Mouse (Mus musculus) lung, embryonic 15.5 days (tissue): ENCODE measurements around the gene Tbl1x. TPM values are rescaled to one million over a fixed set of nuclear protein-coding genes. Genes with fewer than 3 reads are reported as not detected.

Experiments used
- ATAC-seq: fragments of 200-750 bp; cut with Nextera tagmentation; 2 replicates; pipeline ENCODE4 v1.8.0; 2017; ENCODE audit warnings: moderate number of reproducible peaks, borderline replicate concordance; ENCODE audit not compliant: low FRiP score, low TSS enrichment; ENCODE audit errors: extremely low read depth
- H3K27ac ChIP-seq: fragments of 300-500 bp; sonication (generic); 2 replicates; pipeline ENCODE4 v1.5.1; 2015; ENCODE audit warnings: moderate library complexity, mild to moderate bottlenecking, inconsistent platforms
- H3K27me3 ChIP-seq: fragments of 300-500 bp; sonication (generic); 2 replicates; pipeline ENCODE4 v1.6.1; 2015; ENCODE audit warnings: inconsistent platforms
- H3K36me3 ChIP-seq: fragments of 300-500 bp; sonication (generic); 2 replicates; pipeline ENCODE4 v1.6.1; 2015; ENCODE audit warnings: inconsistent platforms
- H3K4me1 ChIP-seq: fragments of 300-500 bp; sonication (generic); 2 replicates; pipeline ENCODE4 v1.6.1; 2015; ENCODE audit warnings: inconsistent platforms
- H3K4me2 ChIP-seq: fragments of 300-500 bp; sonication (generic); 2 replicates; pipeline ENCODE4 v1.6.1; 2015; ENCODE audit warnings: inconsistent platforms, mild to moderate bottlenecking, moderate library complexity
- H3K4me3 ChIP-seq: fragments of 300-500 bp; sonication (generic); 2 replicates; pipeline ENCODE4 v1.5.1; 2015; ENCODE audit warnings: mild to moderate bottlenecking, inconsistent platforms
- H3K9ac ChIP-seq: fragments of 300-500 bp; sonication (generic); 2 replicates; pipeline ENCODE4 v1.6.1; 2015; ENCODE audit warnings: inconsistent platforms
- H3K9me3 ChIP-seq: fragments of 300-500 bp; sonication (generic); 2 replicates; pipeline ENCODE4 v1.6.1; 2016; ENCODE audit warnings: inconsistent platforms
- WGBS: fragments of 180-500 bp; shearing (Covaris S2); methylation state at CpG from one replicate; pipeline ENCODE4 v1.1.7; 2015; 5-methylcytosine and 5-hydroxymethylcytosine counted together
- polyA plus RNA-seq: library from polyadenylated mRNA; unstranded; fragments of >200 nt; fragmentation: Nextera tagmentation; extraction: Ambion mirVana; gene quantifications from 2 replicates; pipeline ENCODE4 v1.2.1, GENCODE M21; 2015

Gene Tbl1x
- polyA plus RNA-seq, 1 experiment from 2014 or later, result 72.4 TPM

GRCm38 (mm10) chrX:77546448-77546847 is 35.6 kb downstream of the Tbl1x start:
- Histone ChIP-seq H3K4me2 (no peak overlapping the region), H3K9me3 (no peaks in the 10 kb centered on the region), H3K27me3 (no peaks in the 10 kb centered on the region), H3K36me3 (no peaks in the 10 kb centered on the region), H3K27ac (no peak overlapping the region), H3K9ac (no peak overlapping the region), H3K4me3 (no peak overlapping the region), H3K4me1 (0 out of 2 replicates have a peak, but pooled peaks cover 4% of the 10 kb centered on the region)
- 73% methylated on average over 1 of the region's 1 CpGs for WGBS
- no peak for ATAC-seq

GRCm38 (mm10) chrX:77548951-77549350 is 38.1 kb downstream of the Tbl1x start:
- Histone ChIP-seq H3K36me3 (no peaks in the 10 kb centered on the region), H3K9ac (no peak overlapping the region), H3K9me3 (no peaks in the 10 kb centered on the region), H3K4me3 (no peak overlapping the region), H3K4me1 (0 out of 2 replicates have a peak, but pooled peaks cover 2% of the 10 kb centered on the region), H3K27me3 (no peaks in the 10 kb centered on the region), H3K27ac (no peak overlapping the region), H3K4me2 (no peak overlapping the region)
- ATAC-seq, result 0 out of 2 replicates have a peak, but pooled peaks have one; percentile 39
- 83% methylated on average over 1 of the region's 1 CpGs for WGBS

- Histone ChIP-seq H3K36me3 (no peaks in the 10 kb centered on the region), H3K9ac (no peak overlapping the region), H3K4me1 (0 out of 2 replicates have a peak, but pooled peaks cover 2% of the 10 kb centered on the region), H3K9me3 (no peaks in the 10 kb centered on the region), H3K4me3 (no peak overlapping the region), H3K4me2 (no peak overlapping the region), H3K27me3 (no peaks in the 10 kb centered on the region), H3K27ac (no peak overlapping the region)
- no peak for ATAC-seq
These were observed 39.6 kb downstream of the Tbl1x start for GRCm38 (mm10) chrX:77550388-77550787.

- H3K9ac ChIP-seq, result no peak overlapping the region
- H3K4me1 ChIP-seq, result 0 out of 2 replicates have a peak, but pooled peaks cover 2% of the 10 kb centered on the region
- no peak overlapping the region for H3K27ac ChIP-seq
- no peaks in the 10 kb centered on the region for H3K36me3 ChIP-seq
- no peaks in the 10 kb centered on the region for H3K9me3 ChIP-seq
- H3K27me3 ChIP-seq, result no peaks in the 10 kb centered on the region
- ATAC-seq, result no peak
- H3K4me3 ChIP-seq, result no peak overlapping the region
- H3K4me2 ChIP-seq, result no peak overlapping the region
These were observed 40.5 kb downstream of the Tbl1x start for GRCm38 (mm10) chrX:77551306-77551705.

GRCm38 (mm10) chrX:77552088-77552487 is 41.3 kb downstream of the Tbl1x start:
- ATAC-seq, result no peak
- no peaks in the 10 kb centered on the region for H3K9me3 ChIP-seq
- 56% methylated on average over 3 of the region's 3 CpGs for WGBS

GRCm38 (mm10) chrX:77555985-77556384 is 45.2 kb downstream of the Tbl1x start:
- H3K27ac ChIP-seq, result no peak overlapping the region
- no peak for ATAC-seq

More at GRCm38 (mm10) chrX:77552088-77552487, 41.3 kb downstream of the Tbl1x start:
- H3K27me3 ChIP-seq, result no peaks in the 10 kb centered on the region
- no peak overlapping the region for H3K4me2 ChIP-seq
- no peaks in the 10 kb centered on the region for H3K36me3 ChIP-seq
- no peak overlapping the region for H3K27ac ChIP-seq
- H3K9ac ChIP-seq, result no peak overlapping the region
- 0 out of 2 replicates have a peak, but pooled peaks cover 2% of the 10 kb centered on the region for H3K4me1 ChIP-seq
- H3K4me3 ChIP-seq, result no peak overlapping the region

GRCm38 (mm10) chrX:77559199-77559881 is 48.5 kb downstream of the Tbl1x start:
- Histone ChIP-seq H3K4me1 (no peaks in the 10 kb centered on the region), H3K36me3 (no peaks in the 10 kb centered on the region), H3K9me3 (no peaks in the 10 kb centered on the region), H3K27me3 (no peaks in the 10 kb centered on the region), H3K4me3 (no peak overlapping the region), H3K4me2 (no peak overlapping the region), H3K27ac (no peak overlapping the region), H3K9ac (no peak overlapping the region)
- ATAC-seq, result no peak

More at GRCm38 (mm10) chrX:77555985-77556384, 45.2 kb downstream of the Tbl1x start:
- H3K36me3 ChIP-seq, result no peaks in the 10 kb centered on the region
- no peaks in the 10 kb centered on the region for H3K4me1 ChIP-seq
- WGBS, result 60% methylated on average over 1 of the region's 1 CpGs
- H3K9me3 ChIP-seq, result no peaks in the 10 kb centered on the region
- H3K4me3 ChIP-seq, result no peak overlapping the region
- H3K27me3 ChIP-seq, result no peaks in the 10 kb centered on the region
- no peak overlapping the region for H3K9ac ChIP-seq
- no peak overlapping the region for H3K4me2 ChIP-seq

- Histone ChIP-seq H3K9me3 (no peaks in the 10 kb centered on the region), H3K27me3 (no peaks in the 10 kb centered on the region), H3K9ac (no peak overlapping the region), H3K4me1 (no peaks in the 10 kb centered on the region), H3K27ac (no peak overlapping the region), H3K36me3 (no peaks in the 10 kb centered on the region), H3K4me3 (no peak overlapping the region), H3K4me2 (no peak overlapping the region)
- no peak for ATAC-seq
- 68% methylated on average over 2 of the region's 2 CpGs for WGBS
These were observed 52.8 kb downstream of the Tbl1x start for GRCm38 (mm10) chrX:77563616-77564015.

GRCm38 (mm10) chrX:77566739-77567138 is 55.9 kb downstream of the Tbl1x start:
- Histone ChIP-seq H3K4me2 (no peak overlapping the region), H3K27ac (no peak overlapping the region), H3K27me3 (no peaks in the 10 kb centered on the region), H3K4me1 (no peaks in the 10 kb centered on the region), H3K36me3 (no peaks in the 10 kb centered on the region), H3K9me3 (no peaks in the 10 kb centered on the region), H3K9ac (no peak overlapping the region), H3K4me3 (no peak overlapping the region)
- 85% methylated on average over 1 of the region's 1 CpGs for WGBS
- no peak for ATAC-seq

- Histone ChIP-seq H3K36me3 (no peaks in the 10 kb centered on the region), H3K9me3 (no peaks in the 10 kb centered on the region), H3K9ac (no peak overlapping the region), H3K4me1 (no peaks in the 10 kb centered on the region), H3K4me3 (no peak overlapping the region), H3K27me3 (no peaks in the 10 kb centered on the region), H3K27ac (no peak overlapping the region), H3K4me2 (no peak overlapping the region)
- WGBS, result 36% methylated on average over 2 of the region's 2 CpGs
- no peak for ATAC-seq
These were observed 57.2 kb downstream of the Tbl1x start for GRCm38 (mm10) chrX:77568013-77568412.

- no peak for ATAC-seq
- Histone ChIP-seq H3K27me3 (no peaks in the 10 kb centered on the region), H3K9me3 (no peaks in the 10 kb centered on the region), H3K4me2 (no peak overlapping the region), H3K9ac (no peak overlapping the region), H3K27ac (no peak overlapping the region), H3K4me1 (no peaks in the 10 kb centered on the region), H3K36me3 (no peaks in the 10 kb centered on the region), H3K4me3 (no peak overlapping the region)
- 75% methylated on average over 1 of the region's 1 CpGs for WGBS
These were observed 62.9 kb downstream of the Tbl1x start for GRCm38 (mm10) chrX:77573743-77574142.

GRCm38 (mm10) chrX:77577108-77577507 is 66.3 kb downstream of the Tbl1x start:
- no peak for ATAC-seq

More at GRCm38 (mm10) chrX:77577108-77577507, 66.3 kb downstream of the Tbl1x start:
- Histone ChIP-seq H3K36me3 (no peaks in the 10 kb centered on the region), H3K27ac (no peak overlapping the region), H3K9me3 (no peaks in the 10 kb centered on the region), H3K9ac (no peak overlapping the region), H3K4me2 (no peak overlapping the region), H3K27me3 (no peaks in the 10 kb centered on the region), H3K4me3 (no peak overlapping the region), H3K4me1 (no peaks in the 10 kb centered on the region)
- whole genome bisulfite sequencing, result 80% methylated on average over 3 of the region's 3 CpGs
